Mouse (Mus musculus) left cerebral cortex, postnatal 14 days (tissue): Measurements from ENCODE around the gene Hs3st3b1. TPM values are rescaled to one million over a fixed set of nuclear protein-coding genes. Genes with fewer than 3 reads are reported as not detected.

ENCODE experiments used
- DNase-seq, 2 experiments: peaks; one replicate each; pipeline ENCODE4 v3.0.0; 2021 to 2022; ENCODE audit warnings: low spot score in 2 of 2, mixed read lengths in 1 of 2
- intact Hi-C: fragments of 180-260 bp; cut with DNase I; formaldehyde crosslinking; loops from one replicate; pipeline ENCODE4 v1.15.1; 2025
- long read RNA-seq, 2 experiments: library from polyadenylated mRNA; stranded (forward); transcript quantifications; one replicate each; pipeline ENCODE4 v2.0.0; 2021
- total RNA-seq, 2 experiments: library from RNA; stranded (reverse); gene quantifications; 2 replicates each; pipeline ENCODE4 v1.2.3; 2021

Gene Hs3st3b1
- 1 to 10 TPM in 1 of 2 experiments, under 1 TPM in 1; 0.87 to 1.3 TPM for total RNA-seq
- long read RNA-seq, experiment 1 = 0 reads
- long read RNA-seq, experiment 2, full-length matches to known transcripts = 1 of 2 reads
- long read RNA-seq, experiment 2, partial matches to known transcripts = 0 of 2 reads
- long read RNA-seq, experiment 2, other reads (novel, unspliced or antisense) = 1 of 2 reads

DNA sequence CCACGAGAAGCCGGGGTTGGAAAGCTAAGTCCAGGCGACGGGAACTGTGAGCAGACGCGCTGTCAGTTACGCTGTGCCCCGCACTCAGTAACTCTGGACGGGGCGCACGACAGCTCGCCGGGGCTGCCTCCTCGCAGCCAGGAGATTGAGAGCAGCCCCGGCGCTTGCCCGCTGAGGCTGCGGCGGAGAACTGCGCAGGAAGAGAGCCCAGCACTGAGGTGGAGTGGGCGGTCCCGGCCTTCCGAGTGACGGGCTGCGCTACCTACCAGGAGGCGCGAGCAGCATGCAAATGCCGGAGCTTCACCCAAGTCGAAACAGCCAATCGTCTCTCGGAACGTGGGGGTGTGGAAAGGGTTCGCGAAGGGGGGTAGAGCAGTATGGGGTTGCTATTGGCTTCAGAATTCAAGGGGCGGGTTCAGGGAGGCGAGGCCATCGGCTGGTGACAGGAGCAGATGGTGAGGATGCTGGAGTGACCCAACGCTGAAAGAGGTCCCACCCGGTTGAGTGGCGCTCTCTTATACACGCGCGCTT lies at the start of gene Hs3st3b1:
Gene Hs3st3b1, minus strand, starts transcription at position 200 of the 531 bp plus-strand sequence.
- DNase-seq = peak; percentile 86 to 88
- intact Hi-C loops = loop anchor here (5.0 kb wide), 4 partner anchors 520 to 1045 kb away; no protein-coding TSS in a partner anchor

DNA sequence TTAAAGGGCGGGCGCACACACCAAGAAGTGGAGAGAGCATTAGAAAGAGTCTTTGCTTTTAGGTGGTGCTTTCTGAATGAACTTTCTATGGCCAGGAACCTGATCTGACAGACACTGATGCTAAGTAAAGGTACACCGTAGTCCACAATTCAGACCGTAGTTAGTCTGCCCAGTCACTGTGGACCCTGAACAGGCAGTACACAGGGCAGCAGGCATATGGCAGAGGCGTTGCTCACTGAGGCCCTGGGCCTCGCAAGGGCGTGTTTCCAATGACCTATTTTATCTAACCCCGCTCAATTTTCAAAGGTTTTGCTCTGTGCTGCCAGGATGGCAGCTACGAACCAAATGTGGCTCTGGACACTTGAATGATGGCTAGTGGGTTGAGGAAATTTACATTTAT lies 49.4 kb upstream of the Hs3st3b1 start:
- intact Hi-C loops = no loop called here
- DNase-seq = no peak

DNA sequence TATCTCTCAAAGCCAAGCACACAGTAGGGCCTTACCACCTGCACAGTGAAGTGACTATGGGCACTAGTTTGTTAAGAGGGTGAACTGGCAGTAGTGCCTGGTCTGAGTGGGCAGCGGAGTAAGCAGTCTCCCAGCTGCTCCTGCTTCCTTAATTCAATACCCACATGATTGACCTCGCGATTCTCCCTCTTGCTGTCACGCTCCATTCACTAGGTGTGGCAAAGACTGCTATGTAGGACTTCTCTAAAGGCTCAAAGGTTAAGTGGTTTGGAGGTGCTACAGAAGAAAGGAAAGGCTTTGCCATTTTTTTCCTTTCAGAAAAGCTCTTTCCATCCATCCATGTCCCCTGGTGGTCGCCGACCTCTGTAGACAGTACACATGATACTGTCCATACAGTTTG lies 48.7 kb upstream of the Hs3st3b1 start:
- no peak for DNase-seq
- intact Hi-C loops = no loop called here

DNA sequence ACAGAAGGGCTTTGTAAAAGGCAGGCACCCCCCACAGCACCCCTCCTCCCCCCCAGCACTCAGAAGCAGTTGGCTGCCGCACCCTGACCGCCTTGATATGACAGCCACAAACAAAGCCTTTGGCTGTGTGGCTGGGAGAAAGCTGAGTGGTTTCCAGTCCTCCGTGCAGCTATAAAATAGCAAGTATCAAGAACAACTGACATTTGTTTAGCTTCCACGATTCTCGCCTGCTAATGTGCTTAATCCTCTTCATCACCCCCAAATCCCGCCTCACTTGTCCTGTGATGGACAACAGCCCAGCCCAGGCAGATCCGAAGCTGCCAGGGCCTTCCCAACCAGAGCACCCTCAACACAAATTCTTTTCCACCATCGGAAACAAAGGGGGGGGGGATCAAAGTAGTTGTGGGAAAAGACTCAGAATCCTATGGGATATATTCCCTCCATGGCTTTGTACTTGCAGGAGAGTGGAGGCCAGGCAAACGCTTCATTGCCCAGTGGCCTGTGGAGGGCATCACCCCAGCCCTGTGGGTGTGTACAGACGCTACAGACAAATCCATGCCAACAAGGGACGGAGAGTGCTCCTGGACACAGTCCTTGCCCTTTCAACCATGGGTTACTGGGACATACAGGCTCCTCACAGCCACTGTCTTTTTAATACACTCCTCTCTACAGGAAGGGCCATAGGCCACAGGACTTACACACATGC lies 47.3 kb upstream of the Hs3st3b1 start:
- DNase-seq = peak; percentile 9 to 33
- intact Hi-C loops = no loop called here

DNA sequence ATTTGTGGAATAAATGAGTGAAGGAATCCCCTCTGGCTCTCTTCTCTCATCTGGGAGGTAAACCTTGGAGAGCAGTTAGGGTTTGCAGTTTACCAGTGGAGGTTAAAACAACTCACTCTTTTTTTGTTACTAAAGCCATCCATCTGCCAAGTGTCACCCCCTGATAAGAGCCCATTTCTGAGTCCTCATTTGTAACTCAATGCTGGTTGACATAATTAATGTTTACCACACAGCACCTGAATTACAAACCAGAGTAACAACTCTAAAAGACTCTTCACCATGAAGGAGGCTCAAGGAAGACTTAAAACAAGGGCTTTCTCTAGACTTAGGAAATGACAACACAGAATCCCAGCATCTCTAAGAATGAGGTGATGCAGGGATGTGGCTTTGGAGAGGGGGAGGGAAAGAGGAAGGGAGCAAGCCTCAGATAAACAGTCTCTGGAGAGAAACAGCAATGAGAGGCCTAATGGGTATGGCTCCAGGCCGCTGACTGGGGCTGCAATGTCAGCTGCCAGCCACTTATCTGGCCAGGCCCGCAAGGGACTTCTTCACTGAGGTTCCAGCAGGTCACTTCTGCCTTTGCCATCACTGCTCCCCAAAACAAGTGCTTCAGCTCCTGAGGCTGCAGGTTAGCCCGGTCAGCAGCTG lies 46.4 kb upstream of the Hs3st3b1 start:
- intact Hi-C loops = no loop called here

DNA sequence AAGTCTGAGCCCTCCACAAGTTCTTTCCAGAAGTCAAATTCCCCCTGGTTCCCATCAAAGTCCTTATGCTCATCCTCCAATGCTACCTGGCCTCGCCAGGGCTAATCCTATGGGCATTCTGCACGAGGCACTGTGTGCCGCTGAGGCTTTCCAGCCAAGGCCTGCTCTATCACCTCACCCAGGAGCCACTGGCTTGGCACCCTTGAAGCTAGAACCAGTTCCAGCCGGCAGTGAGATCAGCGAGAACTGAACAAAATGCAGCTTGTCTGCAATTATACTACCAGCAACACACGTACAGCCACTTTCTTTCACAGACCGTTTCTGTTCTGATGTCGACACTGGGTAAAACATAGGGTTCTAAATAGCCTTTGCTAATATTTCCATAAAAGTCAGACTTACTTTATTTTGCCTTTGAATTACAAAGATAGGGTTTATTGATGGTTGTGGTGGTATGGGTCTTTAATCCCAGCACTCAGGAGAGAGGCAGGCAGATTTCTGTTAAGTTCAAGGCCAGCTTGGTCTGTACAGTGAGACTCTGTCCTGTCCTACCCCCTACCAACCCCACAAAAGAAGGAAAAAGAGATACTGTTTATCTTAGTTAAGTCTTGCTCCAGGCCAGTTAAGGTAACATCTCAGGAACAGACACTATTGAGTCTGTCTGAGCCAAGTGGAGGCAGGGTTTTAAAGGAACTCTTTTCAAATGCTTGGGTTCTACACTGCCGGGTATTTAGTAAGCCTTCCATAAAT lies 45.7 kb upstream of the Hs3st3b1 start:
- intact Hi-C loops = no loop called here
- no peak for DNase-seq

More for the DNA sequence above, 46.4 kb upstream of the Hs3st3b1 start:
- DNase-seq = no peak

DNA sequence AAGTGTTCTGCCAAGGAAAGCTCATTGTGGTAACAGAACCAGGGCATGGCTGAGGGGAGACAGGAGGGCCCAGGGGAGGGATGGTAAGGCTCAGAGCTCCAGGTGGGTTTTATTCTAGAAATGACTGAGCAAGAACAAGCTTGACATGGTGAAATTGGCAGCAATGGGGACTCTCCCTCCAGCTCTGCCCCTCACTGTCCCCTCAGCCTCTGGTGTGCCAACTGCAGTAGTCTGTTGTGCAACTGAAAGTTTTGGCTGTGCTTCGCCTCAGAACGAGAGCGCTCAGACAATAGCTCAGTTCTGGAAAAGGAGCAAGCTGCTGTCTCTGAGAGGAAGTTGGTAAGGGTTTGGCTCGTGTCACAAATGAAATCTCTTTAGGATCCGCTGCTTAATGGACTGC lies 43.3 kb upstream of the Hs3st3b1 start:
- intact Hi-C loops = no loop called here
- DNase-seq = no peak

DNA sequence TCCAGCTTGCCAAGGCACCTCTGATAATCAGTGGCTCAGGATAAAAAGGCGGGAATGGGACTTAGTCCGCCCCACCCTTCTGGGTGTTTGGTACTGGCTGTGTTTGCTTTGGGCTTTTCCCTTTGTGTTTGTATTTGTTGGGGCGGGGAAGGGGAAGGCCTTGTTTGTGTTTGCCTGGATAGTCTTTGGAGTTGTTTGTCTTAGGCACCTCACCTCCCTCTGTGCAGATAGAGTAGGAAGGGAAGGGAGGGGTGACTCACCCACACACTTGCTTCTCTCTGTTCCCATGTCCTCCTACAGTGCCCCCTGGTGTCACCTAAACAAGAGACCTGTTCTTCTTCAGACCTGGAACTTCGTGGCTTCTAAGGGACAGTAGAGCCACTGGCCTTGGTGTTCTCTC lies 35.1 kb upstream of the Hs3st3b1 start:
- intact Hi-C loops = no loop called here
- DNase-seq = no peak

DNA sequence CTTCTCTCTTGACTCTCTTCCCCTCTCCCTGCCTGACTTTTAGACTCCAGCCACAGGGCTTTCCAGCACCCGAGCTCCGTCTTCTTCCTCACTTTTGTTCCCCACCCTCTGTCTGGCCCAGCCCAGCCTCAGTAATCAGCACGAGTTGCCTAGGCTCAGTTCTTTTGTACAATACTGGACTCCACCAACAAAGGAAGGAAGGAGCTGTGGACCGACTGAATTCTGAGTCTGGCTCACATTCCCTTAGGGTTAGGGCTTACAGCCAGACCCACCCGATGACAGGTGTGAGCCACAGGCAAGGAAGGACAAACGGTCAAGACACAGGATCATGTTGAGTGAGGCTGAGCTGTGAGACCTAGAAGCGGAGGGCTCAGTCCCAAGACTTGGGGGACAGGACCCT lies 34.7 kb upstream of the Hs3st3b1 start:
- intact Hi-C loops = no loop called here
- no peak for DNase-seq

DNA sequence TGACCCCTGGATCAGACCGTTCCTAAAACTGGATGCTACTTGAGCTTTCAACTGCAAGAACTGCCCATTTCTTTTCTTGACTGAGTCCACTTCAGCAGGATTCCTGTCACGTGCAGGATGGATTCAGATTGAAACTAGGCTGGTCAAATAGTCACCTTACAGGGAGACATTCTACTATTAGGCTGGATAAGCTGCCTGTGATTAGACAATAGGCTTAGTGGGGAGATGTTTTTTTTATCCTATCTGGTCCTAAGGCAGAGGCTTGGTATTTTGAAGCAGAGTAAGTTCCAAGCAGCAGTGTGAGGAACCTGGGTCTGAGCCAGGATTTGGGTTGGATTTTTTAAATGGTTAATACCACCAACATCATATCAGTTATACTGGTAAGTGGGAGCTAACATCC lies 31.8 kb upstream of the Hs3st3b1 start:
- intact Hi-C loops = no loop called here
- no peak for DNase-seq

DNA sequence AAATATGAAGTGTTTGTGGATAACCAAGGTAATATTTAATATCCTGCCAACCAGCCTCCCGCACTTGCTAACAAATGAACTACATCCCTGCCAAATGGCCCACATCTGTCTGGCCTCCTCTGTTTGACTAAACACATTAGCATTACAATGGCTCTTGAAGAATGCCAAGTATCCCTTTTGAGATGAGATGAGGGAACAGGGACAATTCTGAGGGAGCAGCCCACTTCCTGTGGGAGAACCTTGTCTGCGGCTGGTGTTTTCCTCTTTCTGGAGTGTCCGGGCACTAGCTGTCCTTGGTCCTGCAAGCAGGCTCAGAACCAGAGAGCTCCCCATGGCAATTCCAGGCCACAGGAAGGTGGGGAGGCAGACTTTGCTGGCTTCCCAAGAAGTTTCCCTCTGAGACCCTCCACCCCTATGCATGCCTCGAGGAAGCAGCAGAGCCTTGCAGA lies 30.7 kb upstream of the Hs3st3b1 start:
- intact Hi-C loops = no loop called here
- DNase-seq = no peak

DNA sequence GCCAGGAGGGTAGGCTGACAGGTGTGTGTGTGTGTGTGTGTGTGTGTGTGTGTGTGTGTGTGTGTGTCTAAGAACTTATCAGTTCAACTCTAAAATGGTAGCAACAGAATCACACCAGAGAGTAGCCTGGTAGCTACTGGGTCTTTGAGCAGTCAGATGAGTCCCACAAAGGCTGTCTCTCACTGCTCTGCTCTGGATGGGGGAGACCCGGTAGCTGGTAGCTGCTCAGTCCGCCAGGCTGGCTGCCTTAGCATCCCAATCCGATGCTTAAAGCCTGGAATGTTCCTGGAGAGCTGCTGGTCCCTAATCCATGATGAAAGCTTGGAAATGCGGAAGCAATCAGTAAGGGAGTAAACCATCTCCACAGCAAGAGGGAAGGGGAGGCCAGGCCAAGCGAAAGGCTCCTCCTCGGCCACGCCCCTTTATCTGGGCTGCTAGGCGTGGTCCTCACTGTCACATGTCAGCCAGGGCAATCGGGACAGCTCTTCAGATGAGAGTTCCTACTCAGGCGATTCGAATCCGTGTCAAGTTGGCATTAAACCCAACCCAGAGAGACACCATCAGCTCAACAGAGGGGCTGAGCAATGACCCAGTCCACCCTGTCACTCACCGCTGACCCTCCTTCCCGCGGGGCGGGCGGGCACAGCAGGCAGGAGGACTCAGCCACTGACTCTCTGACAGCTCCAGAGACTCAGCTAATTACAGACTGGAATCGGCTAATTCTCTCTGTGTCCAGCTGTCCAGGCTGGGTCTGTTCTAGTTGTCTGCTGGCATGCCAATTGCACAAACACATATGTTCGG lies 29.9 kb upstream of the Hs3st3b1 start:
- intact Hi-C loops = no loop called here
- no peak for DNase-seq

DNA sequence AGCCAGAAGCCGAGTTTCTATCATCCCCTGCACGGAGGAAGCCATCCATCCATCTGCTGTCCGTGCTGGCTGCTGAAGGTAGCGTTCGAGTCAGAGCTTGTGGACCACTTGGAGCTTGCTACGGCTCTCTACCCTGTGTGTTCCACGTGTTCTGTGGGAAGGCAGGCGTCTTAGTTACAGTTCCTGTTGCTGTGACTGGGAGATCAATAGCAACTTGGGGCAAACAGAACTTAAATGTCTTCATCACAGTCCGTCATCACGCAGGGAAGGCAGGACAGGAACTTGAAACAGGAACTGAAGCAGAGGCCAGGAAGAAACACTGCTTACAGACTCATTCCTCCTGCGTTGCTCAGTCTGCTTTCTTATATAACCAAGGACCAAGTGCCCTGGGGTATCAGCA lies 26.3 kb upstream of the Hs3st3b1 start:
- intact Hi-C loops = no loop called here

DNA sequence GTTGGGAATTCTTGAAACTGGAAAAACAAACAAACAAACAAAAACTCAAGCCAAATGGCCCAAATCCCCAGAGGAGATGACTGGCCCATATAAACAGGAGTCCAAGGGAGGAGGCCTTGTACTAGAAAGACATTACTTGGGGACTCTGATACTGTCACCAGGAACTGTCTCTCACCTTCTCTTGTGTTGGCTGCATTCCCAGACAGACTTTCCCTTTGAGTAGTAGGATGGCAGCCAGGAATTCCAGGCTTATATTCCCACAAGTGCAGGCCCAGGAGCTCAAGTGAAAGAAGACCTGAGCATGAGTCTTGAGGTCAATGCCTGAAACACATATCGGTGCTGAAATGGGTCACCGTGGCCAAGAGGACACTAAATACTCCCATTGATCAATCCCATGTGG lies 24.9 kb upstream of the Hs3st3b1 start:
- peak; percentile 54 to 58 for DNase-seq
- intact Hi-C loops = no loop called here

More for the DNA sequence above, 26.3 kb upstream of the Hs3st3b1 start:
- no peak for DNase-seq

DNA sequence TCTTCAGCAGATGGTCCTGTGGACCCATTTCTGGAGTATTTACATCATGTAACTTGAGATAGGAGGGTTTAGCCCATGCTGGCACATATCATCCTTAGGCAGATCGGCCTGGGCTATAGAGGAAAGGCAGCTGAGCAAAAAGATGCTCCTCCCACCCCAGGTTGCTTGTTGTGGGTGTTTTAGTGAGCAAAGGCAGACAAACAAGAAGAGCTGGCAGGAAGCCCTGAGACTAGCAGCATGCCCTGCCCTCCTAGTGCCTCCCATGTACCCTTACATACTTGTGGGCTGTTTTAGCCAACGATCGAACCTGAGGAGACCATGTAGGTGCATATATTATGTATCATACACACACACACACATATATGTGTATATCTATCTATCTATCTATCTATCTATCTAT lies 21.9 kb upstream of the Hs3st3b1 start:
- DNase-seq = no peak
- intact Hi-C loops = no loop called here

DNA sequence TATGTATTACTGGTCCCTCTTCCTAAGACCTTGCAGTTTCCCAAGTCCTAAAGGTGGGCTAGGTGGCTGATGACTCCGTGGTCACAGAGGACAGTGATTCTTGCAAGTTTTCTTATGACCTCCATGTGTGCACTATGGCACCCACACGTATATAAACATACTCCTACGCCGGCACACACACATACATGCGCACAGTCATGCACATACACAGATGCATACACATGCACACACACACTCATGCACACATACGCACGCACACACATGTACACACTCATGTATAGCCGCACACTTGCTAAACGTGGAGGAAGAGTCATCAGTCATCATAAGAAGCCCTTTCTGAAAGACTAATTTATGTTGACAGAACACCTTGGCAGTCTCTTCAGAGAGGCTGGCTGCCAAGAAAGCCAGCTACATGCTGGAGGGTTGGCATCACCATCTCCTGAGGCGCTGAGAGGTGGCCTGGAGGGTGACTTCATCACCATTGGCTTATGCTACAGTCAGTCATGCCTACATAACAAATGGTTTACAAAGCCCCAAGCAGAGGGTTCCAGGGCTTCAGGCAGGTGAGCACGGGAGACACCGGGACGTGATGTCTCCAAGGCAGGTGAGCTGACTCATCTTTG lies 21.3 kb upstream of the Hs3st3b1 start:
- intact Hi-C loops = no loop called here
- no peak for DNase-seq

DNA sequence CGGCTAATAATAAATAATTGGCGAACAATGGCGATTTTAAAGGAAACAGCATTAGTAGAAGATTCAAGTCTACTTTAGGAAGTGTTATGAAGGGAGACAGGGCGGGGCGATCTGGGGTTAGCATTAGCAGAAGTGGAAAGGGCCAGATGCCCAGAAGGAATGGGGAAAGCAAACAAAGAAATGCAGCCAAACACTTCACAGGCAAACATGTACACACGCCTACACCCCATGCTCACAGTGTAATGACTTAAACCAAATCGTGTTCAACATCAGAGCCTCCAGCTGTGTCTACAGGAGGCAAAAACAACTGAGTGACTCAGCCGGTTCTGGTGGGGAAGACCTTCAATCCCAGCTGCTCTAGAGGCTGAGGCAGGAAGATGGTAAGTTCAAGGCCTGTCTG lies 20.1 kb upstream of the Hs3st3b1 start:
- intact Hi-C loops = no loop called here
- no peak for DNase-seq

DNA sequence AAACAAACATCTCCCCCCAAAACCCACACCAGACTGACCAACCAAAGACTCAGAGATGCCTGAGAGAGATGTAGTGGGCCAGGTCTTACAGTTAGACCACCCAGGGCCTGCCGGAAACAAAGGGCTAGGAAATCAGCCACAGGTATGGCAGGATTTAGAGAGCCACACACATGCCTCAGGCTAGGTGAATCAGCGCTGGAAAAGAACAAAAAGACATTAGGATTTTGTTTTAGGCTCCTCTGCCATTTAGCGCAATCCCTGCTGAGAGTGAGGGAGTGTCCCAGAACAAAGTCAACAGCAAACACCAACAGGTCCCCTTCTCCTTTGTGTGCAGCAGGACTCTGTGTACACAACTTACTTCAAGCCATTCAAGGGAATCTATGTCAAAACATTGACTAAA lies 14.6 kb upstream of the Hs3st3b1 start:
- intact Hi-C loops = no loop called here
- no peak for DNase-seq

DNA sequence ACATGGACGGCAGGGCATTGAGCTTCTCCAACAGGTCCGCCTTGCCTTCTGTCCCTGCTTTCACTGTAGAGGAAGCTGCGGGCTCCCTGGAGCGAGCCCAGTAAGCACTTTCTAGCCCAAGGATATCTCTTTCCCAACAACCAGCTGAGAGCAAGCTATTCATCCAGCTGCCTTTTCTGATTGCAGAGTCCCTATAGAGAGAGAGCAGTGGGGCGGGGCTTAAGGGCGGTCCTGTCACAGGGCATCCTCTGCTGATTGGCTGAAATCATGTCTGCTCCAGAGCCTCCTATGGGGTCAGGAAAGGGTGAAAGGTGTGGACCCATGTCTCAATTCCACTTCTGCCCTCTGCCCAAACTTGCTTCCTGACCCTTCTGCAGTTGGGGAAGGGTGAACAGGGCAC lies 4.8 kb upstream of the Hs3st3b1 start:
- no peak for DNase-seq
- intact Hi-C loops = no loop called here
